In genomic region chr17:33254530-33255318, GRCm38 (mm10) we compare ENCODE assay signal across 8 mouse cellular contexts. TPM values are rescaled to one million over a fixed set of nuclear protein-coding genes. Genes with fewer than 3 reads are reported as not detected.
DNase-seq lines count a peak whose midpoint lies in the region; ATAC-seq and TF ChIP-seq lines count a peak whose summit lies in the region.
"Not testable (repeated sequence)": the region's sequence is repeated elsewhere in the genome, so short reads cannot be mapped to it uniquely, and the experiment has no call there.

TSS of gene Zfp955a (minus strand) at chr17:33255145.

- 0 out of 2 replicates have a peak within 1 kb of the TSS, but pooled peaks have one; percentile 18 for H3K4me2 ChIP-seq in embryonic facial prominence, embryonic 14.5 days (ENCODE audit: low read depth, low read length)
- not testable (repeated sequence) for H3K4me2 ChIP-seq in hindbrain, embryonic 11.5 days (replicated peaks; ENCODE audit: low read depth, low read length); kidney, postnatal 0 days (ENCODE audit: low read length)
- H3K4me2 ChIP-seq in lung, embryonic 15.5 days = peak within 1 kb of the TSS; percentile 30

- not testable (repeated sequence) for H3K27ac ChIP-seq in embryonic facial prominence, embryonic 14.5 days (replicated peaks; ENCODE audit: low read depth, low read length); hindbrain, embryonic 11.5 days (ENCODE audit: low read depth, low read length); kidney, postnatal 0 days; lung, embryonic 15.5 days

- H3K9me3 ChIP-seq in embryonic facial prominence, embryonic 14.5 days (ENCODE audit: control insufficient read depth, low read length); hindbrain, embryonic 11.5 days (ENCODE audit: control insufficient read depth, low read length); kidney, postnatal 0 days (replicated peaks; ENCODE audit: low read length); lung, embryonic 15.5 days: not testable (repeated sequence)

- TF ChIP-seq CTCF in kidney, postnatal 0 days (IDR thresholded peaks at IDR 0.05; ENCODE audit: low read depth) = not testable (repeated sequence)

- H3K36me3 ChIP-seq in embryonic facial prominence, embryonic 14.5 days (ENCODE audit: control insufficient read depth, insufficient read depth, low read length); hindbrain, embryonic 11.5 days (ENCODE audit: control insufficient read depth, insufficient read depth, low read length); kidney, postnatal 0 days (ENCODE audit: insufficient read depth, low read length); lung, embryonic 15.5 days: not testable (repeated sequence)

- peak; percentile 99 for ATAC-seq in CD4-positive, CD25-positive, alpha-beta regulatory T cell, adult 4 months
- ATAC-seq in embryonic facial prominence, embryonic 14.5 days (ENCODE audit: low read depth) = peak; percentile 99
- peak; percentile 99 for ATAC-seq in granulocyte monocyte progenitor cell, adult 5-6 weeks (replicated peaks; ENCODE audit: poor library complexity, severe bottlenecking)
- peak; percentile 98 for ATAC-seq in hindbrain, embryonic 11.5 days (ENCODE audit: low FRiP score)
- peak; percentile 98 for ATAC-seq in kidney, postnatal 0 days (replicated peaks; ENCODE audit: low FRiP score, low read depth)
- peak; percentile 98 for ATAC-seq in lung, embryonic 15.5 days (ENCODE audit: borderline replicate concordance, extremely low read depth, low FRiP score, low TSS enrichment)
- peak; percentile 100 for ATAC-seq in monocyte, adult 5-6 weeks (replicated peaks; ENCODE audit: insufficient number of reproducible peaks, low FRiP score, low TSS enrichment, poor library complexity, severe bottlenecking)

- H3K4me1 ChIP-seq in embryonic facial prominence, embryonic 14.5 days (ENCODE audit: control insufficient read depth, insufficient read depth, low read length); hindbrain, embryonic 11.5 days (replicated peaks; ENCODE audit: control insufficient read depth, insufficient read depth, low read length); kidney, postnatal 0 days (replicated peaks; ENCODE audit: insufficient read depth, low read length); lung, embryonic 15.5 days: not testable (repeated sequence)

- H3K27me3 ChIP-seq in embryonic facial prominence, embryonic 14.5 days (replicated peaks; ENCODE audit: control insufficient read depth, insufficient read depth, low read length); hindbrain, embryonic 11.5 days (ENCODE audit: control insufficient read depth, insufficient read depth, low read length); kidney, postnatal 0 days (ENCODE audit: insufficient read depth, low read length); lung, embryonic 15.5 days: not testable (repeated sequence)

- intact Hi-C loops in left cerebral cortex, postnatal 4 days (cut with DNase I) = not testable (repeated sequence)

- DNase-seq in embryonic facial prominence, embryonic 14.5 days (ENCODE audit: low spot score); hindbrain, embryonic 11.5 days (ENCODE audit: low spot score); kidney, postnatal 0 days (ENCODE audit: low spot score); left cerebral cortex, postnatal 4 days: not testable (repeated sequence)

- H3K9ac ChIP-seq in embryonic facial prominence, embryonic 14.5 days (ENCODE audit: low read depth, low read length); hindbrain, embryonic 11.5 days (ENCODE audit: low read depth, low read length); kidney, postnatal 0 days (ENCODE audit: low read depth, low read length); lung, embryonic 15.5 days: not testable (repeated sequence)

- not testable (repeated sequence) for H3K4me3 ChIP-seq in embryonic facial prominence, embryonic 14.5 days (ENCODE audit: low read depth, low read length); hindbrain, embryonic 11.5 days (ENCODE audit: low read depth, low read length); kidney, postnatal 0 days (replicated peaks; ENCODE audit: low read depth, low read length); lung, embryonic 15.5 days

- WGBS in embryonic facial prominence, embryonic 14.5 days = 13% methylated on average over 1 of the region's 34 CpGs
- WGBS in hindbrain, embryonic 11.5 days = 36% methylated on average over 1 of the region's 34 CpGs
- 32% methylated on average over 1 of the region's 34 CpGs for WGBS in kidney, postnatal 0 days
- 8% methylated on average over 1 of the region's 34 CpGs for WGBS in lung, embryonic 15.5 days

RNA-seq across cellular contexts. Expression of gene Zfp955a, which starts in this region (rescaled TPM):
- polyA plus RNA-seq in CD4-positive, CD25-positive, alpha-beta regulatory T cell, adult 4 months (2017; shearing (Covaris generic)) = 10 to 100 TPM; 15.6 to 15.7 TPM
- polyA plus RNA-seq in embryonic facial prominence, embryonic 14.5 days (2014; fragmentation: Nextera tagmentation; extraction: Ambion mirVana) = 15.9 and 18.4 TPM in 2 replicates
- total RNA-seq in granulocyte monocyte progenitor cell, adult 5-6 weeks (2014; fragmentation: Nextera tagmentation) = 10.4 and 15.0 TPM in 2 replicates
- total RNA-seq in granulocyte monocyte progenitor cell, adult 5-6 weeks (2017) = 15.6 and 18.9 TPM in 2 replicates
- polyA plus RNA-seq in hindbrain, embryonic 11.5 days (2014; fragmentation: Nextera tagmentation; extraction: Ambion mirVana) = 18.9 and 20.7 TPM in 2 replicates
- 12.7 and 15.0 TPM in 2 replicates for polyA plus RNA-seq in kidney, postnatal 0 days (2015; fragmentation: Nextera tagmentation; extraction: Ambion mirVana)
- 10 to 100 TPM; 16.9 to 17.5 TPM for total RNA-seq in left cerebral cortex, postnatal 4 days (2021)
- 18.8 and 19.0 TPM in 2 replicates for polyA plus RNA-seq in lung, embryonic 15.5 days (2015; fragmentation: Nextera tagmentation; extraction: Ambion mirVana)
- 11.0 to 16.6 TPM (median 14.2 TPM) in 3 replicates for total RNA-seq in monocyte, adult 5-6 weeks (2017)
